Mouse (Mus musculus): Measurements from ENCODE around the gene Cdk5r1.
A peak's percentile ranks its signal among the peaks of the same experiment; 100 is the strongest.

Cdk5r1 gene

GRCm38 (mm10) chr11:80481409-80482050 lies 4.7 kb downstream of the Cdk5r1 start:
- no peak for DNase-seq

DNA sequence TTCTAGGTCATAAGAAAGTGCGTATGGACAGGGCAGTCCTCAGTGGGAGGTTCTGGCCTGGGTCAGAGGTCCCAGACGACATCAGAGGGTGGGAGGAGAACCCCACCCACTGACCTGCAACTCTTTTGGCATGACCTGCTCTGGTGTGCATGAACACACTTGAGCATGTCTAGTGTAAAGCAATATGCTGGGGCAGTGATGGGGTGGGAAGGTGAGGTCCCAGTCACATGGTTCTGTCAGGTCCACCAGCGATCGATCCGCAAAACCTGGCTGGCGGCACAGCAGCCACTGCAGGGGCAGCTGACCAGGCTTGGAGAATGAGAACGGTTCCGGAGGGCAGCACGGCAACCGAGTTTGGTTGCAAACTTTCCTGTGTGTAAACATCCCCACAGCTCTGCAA lies 5.5 kb downstream of the Cdk5r1 start:
- DNase-seq, result no peak

DNA sequence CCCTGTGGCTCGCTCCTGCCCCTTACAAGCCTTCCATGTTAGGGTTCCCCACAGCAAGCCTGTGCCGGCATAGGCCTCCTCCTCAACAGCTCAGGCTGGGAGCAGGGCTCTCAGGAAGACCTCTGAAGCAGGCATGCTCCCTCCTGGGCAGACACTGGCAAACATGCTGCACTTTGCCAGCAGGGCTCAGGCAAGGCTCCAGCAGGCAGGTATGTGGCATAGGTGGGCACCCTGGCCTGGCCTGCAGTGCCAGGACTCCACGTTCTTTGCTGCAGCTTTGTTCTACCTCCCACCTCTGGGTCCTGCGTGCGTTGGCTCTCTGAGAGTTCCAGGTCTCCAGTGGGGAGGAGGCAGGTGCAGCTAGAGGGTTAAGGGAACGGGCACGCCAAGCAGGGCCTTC lies 6.1 kb downstream of the Cdk5r1 start:
- no peak for DNase-seq

DNA sequence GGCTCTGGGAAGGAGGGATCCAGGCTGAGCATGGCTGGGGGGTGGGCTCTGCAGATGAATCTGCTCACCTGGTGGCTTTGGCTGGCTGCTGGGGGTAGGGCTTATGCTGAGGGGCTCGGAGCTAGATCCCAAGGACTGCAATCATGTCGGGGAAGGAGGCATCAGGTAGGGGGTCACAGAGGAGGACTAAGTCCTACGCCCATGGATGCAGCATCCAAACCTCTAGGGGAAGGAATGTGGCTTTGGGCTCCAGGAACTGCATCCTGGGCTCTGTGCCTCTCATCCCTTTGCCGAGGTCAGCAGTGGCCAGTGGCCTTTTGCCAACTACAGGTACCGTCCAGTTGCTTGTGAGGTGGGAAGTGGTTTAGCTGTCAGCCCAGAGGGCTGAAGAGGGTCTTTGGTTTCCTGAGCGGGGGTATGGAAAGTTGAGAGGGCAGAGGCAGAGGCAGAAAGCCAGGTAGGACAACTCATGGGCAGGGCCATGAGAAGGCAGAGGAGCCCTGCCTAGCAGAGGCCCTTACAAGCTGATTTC lies 6.8 kb downstream of the Cdk5r1 start:
- peak; percentile 22 for DNase-seq

- DNase-seq, result peak; percentile 81
These were observed 7.5 kb downstream of the Cdk5r1 start for GRCm38 (mm10) chr11:80484191-80484791.

DNA sequence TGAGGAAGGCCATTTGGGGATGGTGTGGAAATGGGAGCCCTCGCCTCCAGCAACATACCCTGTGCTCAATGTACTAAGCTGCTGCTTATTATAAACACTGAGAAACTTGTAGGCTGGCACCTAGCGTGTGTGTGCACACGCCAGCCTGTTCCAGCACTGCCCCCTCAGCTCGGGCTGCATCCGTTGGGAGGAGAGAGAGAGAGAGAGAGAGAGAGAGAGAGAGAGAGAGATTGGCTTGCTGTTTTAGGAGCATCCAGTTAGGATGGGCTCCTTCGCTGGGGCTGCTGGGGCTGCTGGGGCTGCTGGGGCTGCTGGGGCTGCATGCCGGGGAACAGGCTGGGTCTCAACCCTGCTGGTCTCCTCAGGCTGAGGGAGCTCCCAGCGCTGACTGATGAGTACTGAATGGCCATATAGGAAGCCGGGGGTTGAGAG lies 8.3 kb downstream of the Cdk5r1 start:
- DNase-seq, result no peak

GRCm38 (mm10) chr11:80485622-80486206 lies 8.9 kb downstream of the Cdk5r1 start:
- peak; percentile 45 for DNase-seq

DNA sequence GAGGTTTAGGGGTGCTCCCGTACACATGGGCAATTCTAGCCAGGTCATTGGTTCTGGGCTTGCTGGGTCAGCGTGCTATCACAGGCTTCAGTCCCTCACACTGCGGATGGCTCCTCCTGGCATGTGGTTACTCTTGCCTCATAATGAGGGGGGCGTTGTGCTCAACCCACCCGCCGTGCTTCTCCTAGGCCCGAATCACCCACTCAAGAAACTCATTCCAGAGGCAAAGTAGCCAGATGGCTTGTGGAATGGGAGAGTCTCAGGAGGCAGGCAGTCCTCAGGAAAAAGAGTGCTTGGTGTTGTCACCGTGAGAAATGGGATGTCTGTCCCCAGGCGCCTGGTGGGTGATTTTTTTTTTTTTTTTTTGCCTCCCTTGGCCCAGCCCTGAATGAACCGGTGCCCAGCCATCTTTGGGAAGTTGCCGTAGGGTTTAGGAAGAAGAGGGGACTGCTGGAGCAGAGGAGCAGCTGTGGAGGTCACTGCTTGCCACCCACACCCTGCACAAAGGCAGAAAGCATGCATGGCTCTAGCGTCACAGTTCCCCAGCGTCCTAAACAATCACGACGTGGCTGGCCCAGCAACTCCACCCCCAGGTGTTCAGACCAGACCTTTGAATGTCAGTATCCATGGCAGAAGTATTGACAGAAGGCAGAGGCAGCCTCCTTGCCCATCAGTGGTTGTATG lies 11.2 kb downstream of the Cdk5r1 start:
- no peak for DNase-seq

DNA sequence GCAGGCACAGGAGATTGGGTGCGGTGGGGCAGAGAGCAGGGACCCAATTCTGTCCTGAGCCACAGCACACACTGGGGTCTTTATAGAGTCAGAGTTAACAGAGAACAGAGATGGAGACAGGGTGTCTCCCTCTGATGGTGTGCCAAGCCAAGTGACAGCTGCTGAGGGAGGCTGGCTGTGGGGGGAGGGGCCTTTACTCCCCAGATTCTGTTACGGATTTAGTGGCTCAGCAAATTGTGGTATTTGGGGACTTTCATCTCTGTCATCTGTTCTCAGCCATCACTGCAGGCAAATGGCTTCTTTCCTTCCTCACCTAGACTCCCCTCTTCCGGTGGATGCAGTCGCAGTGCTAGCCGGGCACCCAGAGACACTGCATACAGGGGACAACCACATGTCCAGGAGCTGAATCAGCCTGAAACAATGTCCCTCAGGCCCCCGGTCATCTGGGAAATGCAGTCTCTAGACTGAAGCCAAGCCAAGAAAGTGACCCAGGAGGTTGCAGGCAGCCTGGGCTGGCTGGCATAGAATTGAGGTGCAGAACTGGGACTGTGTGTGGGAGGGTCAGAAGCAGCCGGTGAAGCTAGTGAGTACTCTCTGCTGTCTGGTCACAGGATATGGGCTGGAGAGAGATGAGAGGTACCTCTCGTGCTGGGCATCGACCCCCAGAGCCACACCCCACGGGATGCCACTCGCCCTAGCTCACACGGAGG lies 12.5 kb downstream of the Cdk5r1 start:
- DNase-seq, result peak; percentile 65

- no peak for DNase-seq
These were observed 13.0 kb downstream of the Cdk5r1 start for GRCm38 (mm10) chr11:80489882-80490196.

DNA sequence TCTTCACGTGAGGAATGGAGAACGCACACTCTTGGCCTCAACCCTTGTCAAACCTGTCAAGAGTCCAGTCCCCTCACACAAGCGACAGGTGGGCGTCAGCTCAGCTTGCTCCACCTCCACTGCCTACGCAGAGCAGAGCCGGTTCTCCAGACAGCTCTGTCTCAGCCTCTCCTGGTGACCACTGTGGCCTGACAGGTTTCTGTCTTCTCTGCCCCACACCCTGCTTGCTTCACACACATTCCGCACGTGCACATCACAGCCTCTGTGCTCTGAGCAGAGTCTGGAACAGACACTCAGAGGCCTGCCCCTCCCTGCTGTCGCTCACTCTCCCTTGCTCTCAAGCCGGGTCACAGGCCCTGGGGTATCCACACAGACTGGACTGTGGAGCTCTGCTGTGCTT lies 14.0 kb downstream of the Cdk5r1 start:
- DNase-seq, result no peak

DNA sequence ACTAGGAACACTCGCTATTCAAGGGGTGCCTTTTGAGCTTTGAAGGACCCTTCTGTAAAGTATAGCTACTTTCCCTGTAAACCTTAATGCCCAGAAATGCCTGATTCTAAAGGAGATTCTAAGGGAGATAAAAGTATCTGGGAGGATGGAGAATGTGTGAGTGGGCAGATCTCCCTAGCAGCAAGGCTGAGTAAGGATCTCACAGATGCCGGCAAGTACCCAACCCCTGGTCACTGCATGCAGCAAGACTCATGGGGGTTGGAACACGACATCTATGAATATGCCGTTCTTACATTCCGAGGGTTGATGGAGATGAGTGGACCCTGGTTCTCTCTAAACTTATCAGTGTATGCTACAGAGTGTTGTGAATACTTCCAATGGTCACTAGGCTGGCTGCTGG lies 16.4 kb downstream of the Cdk5r1 start:
- DNase-seq, result no peak

DNA sequence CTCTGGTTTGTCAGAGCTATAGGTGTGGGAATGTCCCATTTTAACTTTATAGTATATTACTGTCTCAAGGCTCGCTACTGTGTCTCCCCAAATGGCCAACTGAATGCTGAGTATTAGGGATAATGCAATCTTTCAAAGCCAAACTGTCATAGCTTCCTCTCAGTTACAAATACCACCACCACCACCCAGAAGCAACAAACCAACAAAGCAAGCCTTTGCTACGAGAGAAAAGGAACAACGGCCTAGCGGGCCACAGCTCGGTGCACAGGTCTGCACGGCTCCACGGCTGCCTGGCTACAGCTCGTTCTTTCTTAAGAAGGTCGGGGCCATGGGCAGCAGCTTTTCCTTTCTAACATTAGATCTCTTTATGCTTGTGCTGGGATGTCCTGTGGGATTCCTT lies 18.0 kb downstream of the Cdk5r1 start:
- no peak for DNase-seq

DNA sequence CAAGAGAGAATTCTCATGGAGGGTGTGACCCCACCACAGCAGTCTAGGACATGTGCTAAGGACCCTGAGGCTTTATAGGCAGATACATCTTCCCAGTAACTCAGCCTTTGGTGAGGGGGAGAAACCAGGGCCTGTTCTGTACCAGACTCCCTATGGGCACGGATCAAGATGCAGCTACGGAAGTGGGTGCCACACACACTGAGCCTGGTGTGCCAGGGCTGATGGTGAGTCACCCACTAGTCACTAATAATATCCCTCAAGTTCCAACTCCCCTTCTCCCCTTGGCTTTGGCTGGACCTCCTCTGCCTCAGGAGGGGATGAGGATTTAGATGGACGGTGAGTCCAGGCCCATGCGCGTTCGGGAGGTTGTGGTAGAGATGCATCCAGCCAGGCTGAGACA lies 19.1 kb downstream of the Cdk5r1 start:
- DNase-seq, result no peak

DNA sequence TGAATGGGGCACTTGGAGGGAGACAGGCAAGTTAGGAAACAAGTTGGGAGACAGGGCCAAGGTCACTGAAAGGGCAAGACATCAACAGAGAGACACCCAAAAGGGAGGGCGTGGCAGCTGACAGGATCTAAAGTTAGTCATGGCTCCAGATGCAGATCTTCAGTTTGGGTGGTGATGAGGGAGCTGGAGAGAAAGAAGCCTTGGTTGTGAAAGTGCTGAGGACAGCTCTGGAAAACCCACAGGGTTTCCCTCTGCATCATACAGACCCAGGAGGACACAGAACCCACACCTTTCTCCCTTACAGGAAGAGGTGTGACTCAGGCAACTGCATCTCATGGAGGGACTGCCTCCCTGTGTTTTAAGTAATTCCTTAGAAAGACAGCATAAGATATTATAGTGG lies 19.8 kb downstream of the Cdk5r1 start:
- DNase-seq, result no peak

DNA sequence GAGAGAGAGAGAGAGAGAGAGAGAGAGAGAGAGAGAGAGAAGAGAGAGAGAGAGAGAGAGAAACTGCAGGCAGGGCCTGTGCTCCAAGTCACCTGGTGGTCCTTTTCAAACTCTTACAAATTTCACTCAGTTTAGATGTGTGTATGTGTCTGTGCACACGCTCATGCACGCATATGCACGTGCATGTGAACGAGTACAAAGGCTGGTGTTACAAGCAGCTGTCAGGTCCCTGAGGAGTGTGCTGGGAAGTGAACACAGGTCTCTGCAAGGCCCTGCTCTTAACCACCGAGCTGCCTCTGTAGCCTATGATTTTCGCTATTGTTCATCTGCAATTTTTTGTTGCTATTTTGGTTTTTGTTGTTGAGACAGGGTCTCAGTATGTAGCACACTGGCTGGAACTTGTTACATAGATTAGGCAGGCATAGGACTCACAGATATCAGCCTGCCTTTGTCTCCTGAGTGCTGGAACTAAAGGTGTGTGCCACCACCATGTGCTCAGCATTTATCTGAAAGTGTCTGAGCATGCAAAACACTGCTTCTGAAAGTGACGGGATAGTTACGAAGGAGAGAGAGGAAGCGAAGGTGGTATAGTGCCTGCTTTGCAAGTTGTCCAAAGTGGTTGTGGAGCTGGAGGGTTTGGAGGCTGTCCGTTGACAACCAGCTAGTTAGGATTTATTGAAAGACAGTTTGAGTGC lies 20.5 kb downstream of the Cdk5r1 start:
- DNase-seq, result no peak

DNA sequence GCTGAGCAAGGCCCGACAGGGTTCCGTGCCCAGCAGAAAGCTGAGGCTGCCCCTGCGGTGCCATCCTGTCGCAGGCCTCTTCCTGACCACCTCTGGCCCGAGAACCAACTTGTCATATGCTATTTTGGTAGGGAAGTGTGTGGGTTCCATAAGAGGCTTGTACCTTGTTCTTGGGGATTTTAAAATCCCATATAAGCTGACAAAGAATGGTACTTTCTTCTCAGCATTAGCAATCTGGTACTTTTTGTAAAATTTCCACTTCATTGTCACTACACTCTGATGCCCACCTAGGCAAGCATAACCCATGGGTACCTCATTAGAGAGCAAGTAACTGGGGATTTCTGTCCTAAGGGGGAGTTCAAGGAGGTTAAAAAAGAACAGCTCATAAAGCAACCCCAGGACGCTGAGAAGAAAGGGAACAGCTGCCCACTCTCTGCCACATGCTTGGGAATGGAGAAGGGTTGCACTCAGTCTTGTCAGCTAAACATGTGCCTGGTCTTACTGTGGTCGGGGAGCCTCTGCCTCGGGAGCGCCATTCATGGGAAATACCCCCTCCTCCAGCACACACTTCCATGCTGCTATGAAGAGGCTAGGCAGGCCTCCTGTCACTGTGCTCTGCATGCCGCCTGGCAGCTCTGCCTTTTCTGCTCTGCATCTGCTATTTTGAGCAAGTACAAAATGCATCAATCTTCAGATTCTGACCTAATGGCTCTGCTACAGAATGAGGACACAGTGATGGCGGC lies 21.7 kb downstream of the Cdk5r1 start:
- DNase-seq, result no peak

- no peak for DNase-seq
These were observed 22.7 kb downstream of the Cdk5r1 start for GRCm38 (mm10) chr11:80499550-80499952.

DNA sequence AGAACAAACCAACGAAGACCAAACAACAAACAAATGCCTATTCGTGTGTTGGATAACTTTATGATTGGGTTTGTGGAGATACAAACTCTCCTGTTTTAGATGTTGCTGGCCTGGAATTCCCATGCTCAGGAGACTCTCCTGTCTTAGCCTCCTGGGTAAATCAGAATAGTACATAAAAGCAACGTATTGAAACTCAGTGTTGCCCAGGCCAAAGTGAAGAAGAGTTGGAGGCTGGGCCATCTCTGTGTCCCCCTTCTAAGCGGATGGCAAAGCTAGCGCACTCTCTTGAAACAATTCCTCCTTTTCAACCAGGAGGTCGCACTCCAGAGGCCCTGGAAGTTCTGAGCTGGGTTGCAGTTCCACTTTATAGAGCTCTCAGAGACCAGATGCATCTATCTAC lies 26.5 kb downstream of the Cdk5r1 start:
- no peak for DNase-seq

DNA sequence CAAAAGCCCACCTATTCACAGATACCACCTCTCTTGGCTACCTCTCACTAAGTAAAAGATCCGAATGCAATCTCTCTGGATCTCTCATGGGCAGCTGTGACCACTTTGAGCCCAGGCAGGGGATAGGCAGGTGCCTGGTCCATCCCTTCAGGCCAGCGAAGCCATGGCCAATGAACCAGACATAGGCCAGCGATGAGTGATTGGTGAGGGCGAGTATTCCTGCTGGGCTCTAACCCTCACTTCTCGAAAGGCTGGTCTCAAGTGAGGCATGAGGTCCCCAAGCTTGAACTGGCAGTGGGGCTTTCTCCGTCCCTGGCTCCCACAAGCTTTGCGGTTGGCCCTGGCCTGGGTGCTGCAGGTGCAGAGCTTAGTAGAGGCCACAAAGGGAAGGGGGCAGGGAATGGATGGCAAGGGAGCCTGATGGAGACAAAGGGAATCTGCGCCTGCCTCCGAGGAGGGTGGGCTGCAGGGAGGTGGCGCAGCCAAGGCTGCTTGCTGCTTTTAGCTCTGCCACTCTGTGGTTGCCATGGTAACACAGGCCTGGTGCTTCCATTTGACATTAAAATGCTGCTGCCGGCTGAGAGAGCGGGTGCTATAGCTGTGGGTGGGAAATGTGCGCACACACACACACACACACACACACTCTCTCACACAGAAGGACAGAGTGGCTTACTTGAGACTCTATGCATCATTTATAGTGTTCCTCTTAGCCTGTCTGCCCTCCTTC lies 27.1 kb downstream of the Cdk5r1 start:
- peak; percentile 90 for DNase-seq

Measured in right cerebral cortex, postnatal 14 days (tissue).